Mouse (Mus musculus) stomach, embryonic 16.5 days (tissue): ENCODE data around the gene Ulk4. TPM values are rescaled to one million over a fixed set of nuclear protein-coding genes. Genes with fewer than 3 reads are reported as not detected.

ENCODE experiments used
- ATAC-seq: fragments of 200-750 bp; cut with Nextera tagmentation; 2 replicates; pipeline ENCODE4 v1.8.0; 2017; ENCODE audit warnings: moderate number of reproducible peaks, moderate TSS enrichment; ENCODE audit not compliant: insufficient read depth, low FRiP score
- H3K27ac ChIP-seq: fragments of 300-500 bp; sonication (generic); 2 replicates; pipeline ENCODE4 v1.5.1; 2014; ENCODE audit warnings: low read length
- H3K27me3 ChIP-seq: fragments of 300-500 bp; sonication (generic); 2 replicates; pipeline ENCODE4 v1.6.1; 2014; ENCODE audit warnings: low read length, control low read depth, mixed read lengths; ENCODE audit not compliant: control insufficient read depth, insufficient read depth
- H3K36me3 ChIP-seq: fragments of 300-500 bp; sonication (generic); 2 replicates; pipeline ENCODE4 v1.6.1; 2014; ENCODE audit warnings: low read length; ENCODE audit not compliant: control insufficient read depth, insufficient read depth
- H3K4me1 ChIP-seq: fragments of 300-500 bp; sonication (generic); 2 replicates; pipeline ENCODE4 v1.6.1; 2014; ENCODE audit warnings: low read length, control low read depth, mixed read lengths; ENCODE audit not compliant: control insufficient read depth, insufficient read depth
- H3K4me2 ChIP-seq: fragments of 300-500 bp; sonication (generic); 2 replicates; pipeline ENCODE4 v1.6.1; 2014; ENCODE audit warnings: low read depth, low read length, mixed read lengths
- H3K4me3 ChIP-seq: fragments of 300-500 bp; sonication (generic); replicated peaks from 2 replicates; pipeline ENCODE4 v1.5.1; 2014; ENCODE audit warnings: mild to moderate bottlenecking, low read length
- H3K9ac ChIP-seq: fragments of 300-500 bp; sonication (generic); 2 replicates; pipeline ENCODE4 v1.6.1; 2014; ENCODE audit warnings: low read length
- H3K9me3 ChIP-seq: fragments of 300-500 bp; sonication (generic); replicated peaks from 2 replicates; pipeline ENCODE4 v1.6.1; 2016; ENCODE audit warnings: low read length, control low read depth; ENCODE audit not compliant: control insufficient read depth
- WGBS: fragments of 180-500 bp; shearing (Covaris S2); extraction: QIAGEN DNeasy Blood & Tissue Kit; methylation state at CpG from one replicate; pipeline ENCODE4 v1.1.7; 2014; 5-methylcytosine and 5-hydroxymethylcytosine counted together
- polyA plus RNA-seq: library from polyadenylated mRNA; unstranded; fragments of >200 nt; fragmentation: Nextera tagmentation; extraction: Ambion mirVana; gene quantifications from 2 replicates; pipeline ENCODE4 v1.2.1, GENCODE M21; 2015

Ulk4 gene
- polyA plus RNA-seq, 1 experiment from 2014 or later = 124 TPM

- Histone ChIP-seq H3K27me3 (no peaks in the 10 kb centered on the region), H3K4me1 (peaks cover 5% of the 10 kb centered on the region; the same call in 1 of the 2 replicates), H3K4me3 (no peak overlapping the region), H3K36me3 (no peaks in the 10 kb centered on the region), H3K4me2 (no peak overlapping the region), H3K27ac (no peak overlapping the region), H3K9me3 (no peaks in the 10 kb centered on the region), H3K9ac (no peak overlapping the region)
- WGBS = 48% methylated on average over 4 of the region's 4 CpGs
- ATAC-seq = peak; percentile 60; the same call in 1 of the 2 replicates
Observed at GRCm38 (mm10) chr9:121271561-121271960, 5.4 kb downstream of the Ulk4 start.

DNA sequence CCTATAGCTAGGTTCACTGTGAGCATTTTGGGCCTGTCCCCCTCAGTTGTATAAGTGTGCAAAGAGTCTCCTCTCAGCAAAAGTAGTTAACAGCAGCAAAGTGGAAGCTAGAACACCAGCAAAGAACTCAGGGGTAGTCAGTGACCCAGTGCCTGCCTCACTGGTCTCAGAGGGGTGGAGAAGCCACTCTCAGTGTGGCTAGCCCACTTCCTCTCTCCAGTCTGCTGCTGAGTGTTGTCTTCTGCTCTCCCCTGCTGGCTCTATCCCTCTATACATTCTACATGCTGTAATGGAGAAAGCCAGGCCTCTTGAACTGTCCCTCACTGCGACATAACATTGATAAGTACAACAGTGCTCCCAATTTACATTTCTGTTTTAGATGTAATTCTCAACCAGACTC, 5.8 kb downstream of the Ulk4 start:
- peaks cover 5% of the 10 kb centered on the region; the same call in 1 of the 2 replicates for H3K4me1 ChIP-seq
- no peaks in the 10 kb centered on the region for H3K36me3 ChIP-seq
- 71% methylated on average over 1 of the region's 1 CpGs for WGBS
- no peaks in the 10 kb centered on the region for H3K9me3 ChIP-seq
- no peak overlapping the region for H3K9ac ChIP-seq
- no peak overlapping the region for H3K27ac ChIP-seq
- no peaks in the 10 kb centered on the region for H3K27me3 ChIP-seq
- H3K4me2 ChIP-seq = no peak overlapping the region
- H3K4me3 ChIP-seq = no peak overlapping the region
- ATAC-seq = no peak

DNA sequence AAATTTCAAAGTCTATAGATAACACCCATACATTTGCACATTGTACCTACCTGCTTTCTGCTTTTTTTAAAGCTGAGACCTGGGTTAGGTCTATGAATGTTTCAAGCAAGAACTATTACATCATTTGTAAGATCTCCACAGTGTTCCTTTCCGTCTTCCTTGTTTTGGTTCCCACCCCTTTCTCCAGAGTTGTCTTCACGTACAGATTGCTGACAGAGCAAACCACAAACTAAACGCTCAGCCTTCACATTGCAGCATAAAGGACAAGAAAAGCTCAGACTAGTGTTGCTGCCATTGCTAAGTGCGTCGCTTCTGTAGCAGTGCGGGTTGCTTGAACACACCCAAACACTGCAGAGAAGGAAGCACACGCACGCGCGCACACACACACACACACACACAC, 11.7 kb downstream of the Ulk4 start:
- no peak for ATAC-seq
- Histone ChIP-seq H3K9ac (no peak overlapping the region; the same call in 1 of the 2 replicates), H3K36me3 (no peaks in the 10 kb centered on the region), H3K4me3 (no peak overlapping the region), H3K27me3 (no peaks in the 10 kb centered on the region), H3K27ac (no peak overlapping the region), H3K4me1 (no peaks in the 10 kb centered on the region), H3K9me3 (no peaks in the 10 kb centered on the region), H3K4me2 (no peak overlapping the region)
- 66% methylated on average over 10 of the region's 10 CpGs for WGBS

GRCm38 (mm10) chr9:121257106-121257505, 19.9 kb downstream of the Ulk4 start:
- H3K4me1 ChIP-seq = no peaks in the 10 kb centered on the region
- no peaks in the 10 kb centered on the region for H3K9me3 ChIP-seq
- no peaks in the 10 kb centered on the region for H3K27me3 ChIP-seq
- H3K9ac ChIP-seq = no peak overlapping the region; the same call in 1 of the 2 replicates
- WGBS = 81% methylated on average over 9 of the region's 9 CpGs
- no peaks in the 10 kb centered on the region for H3K36me3 ChIP-seq
- no peak overlapping the region for H3K4me2 ChIP-seq
- no peak overlapping the region for H3K4me3 ChIP-seq
- no peak overlapping the region for H3K27ac ChIP-seq
- no peak for ATAC-seq

DNA sequence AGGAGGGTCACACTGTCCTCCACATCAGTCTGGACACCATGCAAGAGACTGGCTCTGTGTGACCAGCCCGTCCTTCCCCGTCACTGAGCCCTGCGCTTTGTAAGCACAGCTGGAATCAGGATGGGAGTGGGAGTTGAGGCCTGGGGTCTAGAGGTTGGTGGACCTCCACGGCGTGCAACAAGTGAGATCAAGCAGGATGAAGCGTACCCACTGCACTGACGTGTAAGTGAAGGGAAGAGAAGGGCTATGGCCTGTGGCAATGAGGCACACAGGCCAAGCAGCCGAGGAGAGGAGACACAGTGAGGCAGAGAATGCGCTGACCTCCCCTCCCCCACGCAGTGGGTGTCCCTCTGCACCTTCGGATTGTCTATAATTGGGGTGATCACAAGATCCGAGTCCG, 22.2 kb downstream of the Ulk4 start:
- no peaks in the 10 kb centered on the region for H3K27me3 ChIP-seq
- no peak overlapping the region for H3K9ac ChIP-seq
- H3K36me3 ChIP-seq = no peaks in the 10 kb centered on the region
- no peaks in the 10 kb centered on the region for H3K4me1 ChIP-seq
- H3K4me3 ChIP-seq = no peak overlapping the region
- ATAC-seq = no peak
- H3K9me3 ChIP-seq = no peaks in the 10 kb centered on the region
- no peak overlapping the region for H3K27ac ChIP-seq
- 91% methylated on average over 13 of the region's 13 CpGs for WGBS
- no peak overlapping the region for H3K4me2 ChIP-seq

DNA sequence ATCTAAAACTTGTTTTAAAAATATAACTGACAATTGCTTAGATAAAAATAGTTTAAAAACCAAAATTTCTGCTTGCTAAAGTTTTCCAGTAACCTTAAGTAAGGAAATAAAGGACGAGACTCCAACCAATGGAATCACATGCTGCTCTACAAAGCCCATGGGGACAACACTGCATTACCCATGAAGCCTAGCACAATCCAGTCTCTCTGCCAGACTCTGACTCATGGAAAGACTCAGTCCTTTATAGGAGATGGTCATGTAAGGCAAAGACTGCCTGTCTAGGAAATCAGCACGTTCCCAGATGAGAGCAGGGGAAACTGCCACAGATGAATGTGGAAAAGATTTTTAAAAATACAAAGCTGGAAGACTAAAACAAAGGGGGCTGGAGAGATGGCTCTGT, 23.0 kb downstream of the Ulk4 start:
- H3K9ac ChIP-seq = no peak overlapping the region
- 71% methylated on average over 2 of the region's 2 CpGs for WGBS
- no peaks in the 10 kb centered on the region for H3K27me3 ChIP-seq
- H3K4me2 ChIP-seq = no peak overlapping the region
- H3K4me1 ChIP-seq = no peaks in the 10 kb centered on the region
- H3K27ac ChIP-seq = no peak overlapping the region
- ATAC-seq = no peak
- H3K36me3 ChIP-seq = no peaks in the 10 kb centered on the region
- no peaks in the 10 kb centered on the region for H3K9me3 ChIP-seq
- no peak overlapping the region for H3K4me3 ChIP-seq

DNA sequence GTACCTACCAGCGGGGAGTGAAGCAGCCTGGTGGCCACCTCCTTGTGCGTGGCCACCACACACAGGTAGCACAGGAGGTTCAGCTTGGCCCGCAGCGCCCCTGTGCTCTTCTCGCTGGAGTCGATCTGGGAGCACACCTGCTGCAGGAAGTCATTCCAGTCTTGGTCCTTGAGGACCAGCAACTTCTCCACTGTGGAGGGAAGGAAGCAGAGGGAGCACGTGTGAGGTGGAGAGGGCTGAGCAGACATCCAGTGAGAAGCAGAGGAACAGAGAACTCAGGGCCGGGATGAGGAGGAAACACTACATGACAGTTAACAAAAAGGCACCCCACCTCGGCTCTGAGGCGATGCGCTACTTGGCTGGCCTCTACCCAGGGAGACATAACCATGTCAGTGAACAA, 26.1 kb downstream of the Ulk4 start:
- Histone ChIP-seq H3K36me3 (no peaks in the 10 kb centered on the region), H3K4me3 (no peak overlapping the region), H3K9me3 (no peaks in the 10 kb centered on the region), H3K9ac (no peak overlapping the region), H3K4me2 (no peak overlapping the region), H3K4me1 (no peaks in the 10 kb centered on the region), H3K27ac (no peak overlapping the region), H3K27me3 (no peaks in the 10 kb centered on the region)
- 87% methylated on average over 11 of the region's 11 CpGs for WGBS
- ATAC-seq = no peak

- no peaks in the 10 kb centered on the region for H3K9me3 ChIP-seq
- H3K4me2 ChIP-seq = no peak overlapping the region
- H3K36me3 ChIP-seq = no peaks in the 10 kb centered on the region
- 41% methylated on average over 14 of the region's 14 CpGs for WGBS
- H3K27me3 ChIP-seq = no peaks in the 10 kb centered on the region
- no peaks in the 10 kb centered on the region for H3K4me1 ChIP-seq
- H3K9ac ChIP-seq = no peak overlapping the region
- ATAC-seq = no peak
- H3K4me3 ChIP-seq = no peak overlapping the region
- no peak overlapping the region for H3K27ac ChIP-seq
Observed at GRCm38 (mm10) chr9:121249805-121250204, 27.2 kb downstream of the Ulk4 start.

GRCm38 (mm10) chr9:121247956-121248775, 28.8 kb downstream of the Ulk4 start:
- no peaks in the 10 kb centered on the region for H3K27me3 ChIP-seq
- H3K27ac ChIP-seq = no peak overlapping the region
- H3K9ac ChIP-seq = no peak overlapping the region
- H3K4me1 ChIP-seq = no peaks in the 10 kb centered on the region
- H3K36me3 ChIP-seq = no peaks in the 10 kb centered on the region
- WGBS = 57% methylated on average over 12 of the region's 12 CpGs
- no peak overlapping the region for H3K4me3 ChIP-seq
- H3K9me3 ChIP-seq = no peaks in the 10 kb centered on the region
- ATAC-seq = peak; percentile 17; the same call in 1 of the 2 replicates
- no peak overlapping the region for H3K4me2 ChIP-seq
